Mouse (Mus musculus): ENCODE data around the gene Pou6f1. TPM values are rescaled to one million over a fixed set of nuclear protein-coding genes. Genes with fewer than 3 reads are reported as not detected.
A peak's percentile ranks its signal among the peaks of the same experiment; 100 is the strongest.

Pou6f1 gene
- 10.0 and 11.1 TPM in 2 replicates for polyA plus RNA-seq (2015; fragmentation: Nextera tagmentation; extraction: Ambion mirVana)

- Histone ChIP-seq H3K27me3 (peaks cover 49% of the 10 kb centered on the region), H3K9ac (peak within 1 kb of the TSS; percentile 82), H3K9me3 (no peaks in the 10 kb centered on the region), H3K4me3 (peak within 1 kb of the TSS; percentile 78), H3K4me1 (peaks cover 19% of the 10 kb centered on the region), H3K4me2 (replicated peaks) (peak within 1 kb of the TSS; percentile 94), H3K36me3 (no peaks in the 10 kb centered on the region), H3K27ac (no peak within 1 kb of the TSS)
- 1% methylated on average over 71 of the region's 76 CpGs for WGBS
- peak; percentile 68 for ATAC-seq (ENCODE audit: low FRiP score, low read depth)
These were observed at the start of gene Pou6f1 for GRCm38 (mm10) chr15:100599276-100600046. Gene Pou6f1, minus strand, starts transcription at chr15:100599984.

- 71% methylated on average over 6 of the region's 6 CpGs for WGBS
- H3K4me3 ChIP-seq: no peak overlapping the region
- no peaks in the 10 kb centered on the region for H3K4me1 ChIP-seq
- H3K27ac ChIP-seq: no peak overlapping the region
- no peak overlapping the region for H3K9ac ChIP-seq
- no peaks in the 10 kb centered on the region for H3K36me3 ChIP-seq
- H3K27me3 ChIP-seq: no peaks in the 10 kb centered on the region; the same call in none of the 2 replicates
- no peak overlapping the region for H3K4me2 ChIP-seq (replicated peaks)
- H3K9me3 ChIP-seq: no peaks in the 10 kb centered on the region
- no peak for ATAC-seq (ENCODE audit: low FRiP score, low read depth)
These were observed 46.4 kb upstream of the Pou6f1 start for GRCm38 (mm10) chr15:100646161-100646560.

- H3K27me3 ChIP-seq: peaks cover 27% of the 10 kb centered on the region
- H3K4me3 ChIP-seq: no peak overlapping the region
- 95% methylated on average over 5 of the region's 7 CpGs for WGBS
- H3K4me2 ChIP-seq (replicated peaks): no peak overlapping the region
- peaks cover under 1% of the 10 kb centered on the region; the same call in 1 of the 2 replicates for H3K4me1 ChIP-seq
- H3K36me3 ChIP-seq: no peaks in the 10 kb centered on the region
- H3K9me3 ChIP-seq: no peaks in the 10 kb centered on the region
- no peak overlapping the region for H3K9ac ChIP-seq
- no peak for ATAC-seq (ENCODE audit: low FRiP score, low read depth)
- no peak overlapping the region for H3K27ac ChIP-seq
These were observed 42.7 kb upstream of the Pou6f1 start for GRCm38 (mm10) chr15:100642451-100642850.

- Histone ChIP-seq H3K4me1 (peaks cover 11% of the 10 kb centered on the region), H3K4me3 (no peak overlapping the region), H3K27ac (no peak overlapping the region), H3K9ac (no peak overlapping the region), H3K9me3 (no peaks in the 10 kb centered on the region), H3K27me3 (peaks cover 38% of the 10 kb centered on the region), H3K36me3 (no peaks in the 10 kb centered on the region), H3K4me2 (replicated peaks) (no peak overlapping the region)
- whole genome bisulfite sequencing: 61% methylated on average over 11 of the region's 16 CpGs
- no peak for ATAC-seq (ENCODE audit: low FRiP score, low read depth)
These were observed 41.5 kb upstream of the Pou6f1 start for GRCm38 (mm10) chr15:100641226-100641810.

- no peak overlapping the region for H3K27ac ChIP-seq
These were observed 40.4 kb upstream of the Pou6f1 start for GRCm38 (mm10) chr15:100639972-100640750.

GRCm38 (mm10) chr15:100637661-100638060 lies 37.9 kb upstream of the Pou6f1 start:
- Histone ChIP-seq H3K9me3 (no peaks in the 10 kb centered on the region), H3K4me1 (peaks cover 15% of the 10 kb centered on the region), H3K27ac (no peak overlapping the region), H3K27me3 (peaks cover 72% of the 10 kb centered on the region), H3K9ac (no peak overlapping the region), H3K36me3 (no peaks in the 10 kb centered on the region), H3K4me3 (no peak overlapping the region; the same call in 1 of the 2 replicates), H3K4me2 (replicated peaks) (no peak overlapping the region)
- WGBS: 15% methylated on average over 6 of the region's 6 CpGs
- no peak for ATAC-seq (ENCODE audit: low FRiP score, low read depth)

More at GRCm38 (mm10) chr15:100639972-100640750, 40.4 kb upstream of the Pou6f1 start:
- Histone ChIP-seq H3K4me3 (no peak overlapping the region), H3K9me3 (no peaks in the 10 kb centered on the region), H3K9ac (no peak overlapping the region), H3K4me1 (peaks cover 15% of the 10 kb centered on the region), H3K4me2 (replicated peaks) (no peak overlapping the region), H3K27me3 (peaks cover 50% of the 10 kb centered on the region), H3K36me3 (no peaks in the 10 kb centered on the region)
- WGBS: 74% methylated on average over 16 of the region's 16 CpGs
- ATAC-seq (ENCODE audit: low FRiP score, low read depth): no peak

GRCm38 (mm10) chr15:100636700-100637501 lies 37.1 kb upstream of the Pou6f1 start, which contains the start of gene Smagp:
Gene Smagp, minus strand, starts transcription at chr15:100636940.
- H3K4me2 ChIP-seq (replicated peaks): peak within 1 kb of the TSS; percentile 96
- H3K4me3 ChIP-seq: peak within 1 kb of the TSS; percentile 60
- H3K9me3 ChIP-seq: no peaks in the 10 kb centered on the region
- no peak within 1 kb of the TSS for H3K27ac ChIP-seq
- peaks cover 78% of the 10 kb centered on the region for H3K27me3 ChIP-seq
- under 1% methylated on average over 62 of the region's 77 CpGs for WGBS
- H3K36me3 ChIP-seq: no peaks in the 10 kb centered on the region
- H3K4me1 ChIP-seq: peaks cover 15% of the 10 kb centered on the region
- H3K9ac ChIP-seq: peak within 1 kb of the TSS; percentile 65
- ATAC-seq (ENCODE audit: low FRiP score, low read depth): no peak

GRCm38 (mm10) chr15:100635851-100636645 lies 36.3 kb upstream of the Pou6f1 start:
- Histone ChIP-seq H3K9ac (peak overlapping the region; percentile 65), H3K4me3 (peak overlapping the region; percentile 60), H3K27ac (no peak overlapping the region), H3K9me3 (no peaks in the 10 kb centered on the region), H3K36me3 (no peaks in the 10 kb centered on the region), H3K4me1 (peaks cover 15% of the 10 kb centered on the region), H3K4me2 (replicated peaks) (peak overlapping the region; percentile 96), H3K27me3 (peaks cover 80% of the 10 kb centered on the region)
- ATAC-seq (ENCODE audit: low FRiP score, low read depth): no peak
- WGBS: 4% methylated on average over 38 of the region's 38 CpGs

GRCm38 (mm10) chr15:100635239-100635638 lies 35.5 kb upstream of the Pou6f1 start:
- H3K27me3 ChIP-seq: peaks cover 77% of the 10 kb centered on the region
- no peak overlapping the region for H3K9ac ChIP-seq
- WGBS: 6% methylated on average over 9 of the region's 9 CpGs
- H3K4me2 ChIP-seq (replicated peaks): peak overlapping the region; percentile 1; the same call in 1 of the 2 replicates
- H3K27ac ChIP-seq: no peak overlapping the region
- peaks cover 15% of the 10 kb centered on the region for H3K4me1 ChIP-seq
- H3K9me3 ChIP-seq: no peaks in the 10 kb centered on the region
- no peaks in the 10 kb centered on the region for H3K36me3 ChIP-seq
- ATAC-seq (ENCODE audit: low FRiP score, low read depth): no peak
- H3K4me3 ChIP-seq: 0 out of 2 replicates have a peak overlapping the region, but pooled peaks have one; percentile 60

GRCm38 (mm10) chr15:100633341-100633740 lies 33.6 kb upstream of the Pou6f1 start:
- no peak for ATAC-seq (ENCODE audit: low FRiP score, low read depth)
- Histone ChIP-seq H3K4me2 (replicated peaks) (no peak overlapping the region), H3K36me3 (no peaks in the 10 kb centered on the region), H3K27ac (no peak overlapping the region), H3K4me1 (peaks cover 17% of the 10 kb centered on the region), H3K27me3 (peaks cover 62% of the 10 kb centered on the region), H3K9me3 (no peaks in the 10 kb centered on the region), H3K9ac (no peak overlapping the region), H3K4me3 (no peak overlapping the region)
- WGBS: 83% methylated on average over 10 of the region's 10 CpGs

- H3K4me1 ChIP-seq: peaks cover 25% of the 10 kb centered on the region
- no peak for ATAC-seq (ENCODE audit: low FRiP score, low read depth)
- peaks cover 52% of the 10 kb centered on the region for H3K27me3 ChIP-seq
- H3K9me3 ChIP-seq: no peaks in the 10 kb centered on the region
- H3K9ac ChIP-seq: no peak overlapping the region
- H3K4me2 ChIP-seq (replicated peaks): no peak overlapping the region
- H3K27ac ChIP-seq: no peak overlapping the region
- 79% methylated on average over 5 of the region's 5 CpGs for WGBS
- H3K4me3 ChIP-seq: no peak overlapping the region
- no peaks in the 10 kb centered on the region for H3K36me3 ChIP-seq
These were observed 32.5 kb upstream of the Pou6f1 start for GRCm38 (mm10) chr15:100632323-100632722.

Measured in limb, embryonic 13.5 days (tissue).